Mouse (Mus musculus) midbrain, embryonic 16.5 days (tissue): ENCODE measurements around the gene Tmem60. TPM values are rescaled to one million over a fixed set of nuclear protein-coding genes. Genes with fewer than 3 reads are reported as not detected.

ENCODE experiments used
- ATAC-seq: fragments of 200-750 bp; cut with Nextera tagmentation; 2 replicates; pipeline ENCODE4 v1.8.0; 2017; ENCODE audit warnings: moderate TSS enrichment
- H3K27ac ChIP-seq: fragments of 300-500 bp; sonication (generic); 2 replicates; pipeline ENCODE4 v1.5.1; 2014; ENCODE audit warnings: mild to moderate bottlenecking, low read length, mixed read lengths
- H3K27me3 ChIP-seq: fragments of 300-500 bp; sonication (generic); 2 replicates; pipeline ENCODE4 v1.6.1; 2014; ENCODE audit warnings: low read depth, low read length, mixed read lengths; ENCODE audit not compliant: control insufficient read depth, insufficient read depth
- H3K36me3 ChIP-seq: fragments of 300-500 bp; sonication (generic); 2 replicates; pipeline ENCODE4 v1.6.1; 2014; ENCODE audit warnings: mild to moderate bottlenecking, low read length, moderate library complexity, mixed read lengths; ENCODE audit not compliant: control insufficient read depth, insufficient read depth
- H3K4me1 ChIP-seq: fragments of 300-500 bp; sonication (generic); 2 replicates; pipeline ENCODE4 v1.6.1; 2014; ENCODE audit warnings: mild to moderate bottlenecking, low read length, mixed read lengths; ENCODE audit not compliant: control insufficient read depth, insufficient read depth
- H3K4me2 ChIP-seq: fragments of 300-500 bp; sonication (generic); 2 replicates; pipeline ENCODE4 v1.6.1; 2014; ENCODE audit warnings: mild to moderate bottlenecking, low read length, mixed read lengths
- H3K4me3 ChIP-seq: fragments of 300-500 bp; sonication (generic); 2 replicates; pipeline ENCODE4 v1.5.1; 2014; ENCODE audit warnings: low read depth, mild to moderate bottlenecking, low read length, moderate library complexity, mixed read lengths
- H3K9ac ChIP-seq: fragments of 300-500 bp; sonication (generic); 2 replicates; pipeline ENCODE4 v1.6.1; 2014; ENCODE audit warnings: low read depth, low read length, mixed read lengths
- H3K9me3 ChIP-seq: fragments of 300-500 bp; sonication (generic); replicated peaks from 2 replicates; pipeline ENCODE4 v1.6.1; 2014; ENCODE audit warnings: mild to moderate bottlenecking, low read length, mixed read lengths; ENCODE audit not compliant: control insufficient read depth, poor library complexity, severe bottlenecking
- WGBS: fragments of 180-500 bp; shearing (Covaris S2); extraction: QIAGEN DNeasy Blood & Tissue Kit; methylation state at CpG from one replicate; pipeline ENCODE4 v1.1.7; 2014; 5-methylcytosine and 5-hydroxymethylcytosine counted together
- polyA plus RNA-seq: library from polyadenylated mRNA; unstranded; fragments of >200 nt; fragmentation: Nextera tagmentation; extraction: Ambion mirVana; gene quantifications from 2 replicates; pipeline ENCODE4 v1.2.1, GENCODE M21; 2015

Tmem60 gene
- polyA plus RNA-seq, 1 experiment from 2014 or later, result 61.4 TPM

DNA sequence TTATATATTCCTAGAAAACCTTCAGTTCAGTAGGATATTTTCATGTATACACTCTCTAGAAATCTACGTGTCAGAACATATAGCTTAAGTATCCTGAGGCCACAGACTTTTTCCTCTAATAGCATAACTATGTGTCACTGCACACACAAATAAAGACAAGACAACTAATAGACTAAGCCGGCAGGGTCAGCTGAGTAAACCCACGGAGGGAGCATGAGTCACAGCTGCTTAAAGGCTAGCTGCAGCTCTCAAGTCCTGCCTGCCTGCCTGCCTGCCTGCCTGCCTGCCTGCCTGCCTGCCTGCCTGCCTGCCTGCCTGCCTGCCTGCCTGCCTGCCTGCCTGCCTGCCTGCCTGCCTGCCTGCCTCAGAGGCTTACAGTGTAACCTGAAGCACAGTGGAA lies 43.5 kb downstream of the Tmem60 start:
- WGBS, result 79% methylated on average over 3 of the region's 3 CpGs
- H3K9me3 ChIP-seq, result no peaks in the 10 kb centered on the region
- H3K4me1 ChIP-seq, result no peaks in the 10 kb centered on the region
- H3K36me3 ChIP-seq, result no peaks in the 10 kb centered on the region
- no peaks in the 10 kb centered on the region for H3K27me3 ChIP-seq
- H3K27ac ChIP-seq, result no peak overlapping the region
- H3K4me2 ChIP-seq, result no peak overlapping the region
- H3K9ac ChIP-seq, result no peak overlapping the region
- no peak for ATAC-seq
- H3K4me3 ChIP-seq, result no peak overlapping the region

DNA sequence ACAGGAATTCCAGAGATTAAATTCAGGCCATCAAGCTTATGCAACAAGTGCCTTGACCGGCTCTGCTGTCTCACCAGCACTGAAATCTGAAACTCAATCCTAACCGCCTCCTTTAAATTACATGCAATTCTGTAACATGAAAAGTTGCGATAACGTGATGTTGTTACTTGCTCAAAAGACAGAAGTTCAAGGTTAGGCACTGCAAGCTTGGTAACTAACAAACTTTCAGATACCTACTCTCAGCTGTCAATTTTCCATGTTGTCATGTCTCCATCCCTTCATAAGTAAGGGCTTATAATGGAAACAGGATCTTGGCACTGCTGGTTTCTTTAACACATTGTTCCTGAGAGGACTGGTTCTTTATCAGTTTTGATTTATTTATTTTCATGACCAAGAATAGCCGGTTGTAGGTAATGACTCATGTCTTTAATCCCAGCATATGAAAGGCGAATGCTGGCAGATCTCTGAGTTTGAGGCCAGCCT lies 47.7 kb downstream of the Tmem60 start:
- H3K4me2 ChIP-seq, result no peak overlapping the region
- no peaks in the 10 kb centered on the region for H3K27me3 ChIP-seq
- ATAC-seq, result no peak
- no peak overlapping the region for H3K9ac ChIP-seq
- H3K36me3 ChIP-seq, result no peaks in the 10 kb centered on the region
- H3K4me3 ChIP-seq, result no peak overlapping the region
- H3K4me1 ChIP-seq, result no peaks in the 10 kb centered on the region
- H3K9me3 ChIP-seq, result no peaks in the 10 kb centered on the region
- H3K27ac ChIP-seq, result no peak overlapping the region
- whole genome bisulfite sequencing, result 89% methylated on average over 6 of the region's 6 CpGs

DNA sequence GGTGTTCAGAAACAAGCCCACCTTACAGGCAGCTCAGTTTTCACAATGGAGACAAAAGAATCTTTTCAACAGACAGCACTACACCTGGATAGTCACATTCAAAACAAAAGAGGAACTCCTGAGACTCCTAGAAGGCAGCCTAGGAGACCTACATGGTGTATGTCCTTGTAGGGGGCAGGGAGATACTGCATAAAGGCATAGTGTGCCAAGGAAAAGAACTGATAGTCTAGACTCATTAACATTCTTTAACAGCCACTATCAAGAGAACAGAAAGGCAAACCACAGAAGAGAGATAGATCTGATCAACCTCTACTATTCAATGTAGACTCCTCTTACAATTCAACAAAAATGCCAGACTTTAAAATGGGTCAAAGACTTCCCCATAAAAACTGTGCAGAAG lies 48.4 kb downstream of the Tmem60 start:
- Histone ChIP-seq H3K4me1 (no peaks in the 10 kb centered on the region), H3K36me3 (no peaks in the 10 kb centered on the region), H3K4me3 (no peak overlapping the region), H3K27me3 (no peaks in the 10 kb centered on the region), H3K27ac (no peak overlapping the region), H3K4me2 (no peak overlapping the region), H3K9me3 (no peaks in the 10 kb centered on the region), H3K9ac (no peak overlapping the region)
- ATAC-seq, result no peak

DNA sequence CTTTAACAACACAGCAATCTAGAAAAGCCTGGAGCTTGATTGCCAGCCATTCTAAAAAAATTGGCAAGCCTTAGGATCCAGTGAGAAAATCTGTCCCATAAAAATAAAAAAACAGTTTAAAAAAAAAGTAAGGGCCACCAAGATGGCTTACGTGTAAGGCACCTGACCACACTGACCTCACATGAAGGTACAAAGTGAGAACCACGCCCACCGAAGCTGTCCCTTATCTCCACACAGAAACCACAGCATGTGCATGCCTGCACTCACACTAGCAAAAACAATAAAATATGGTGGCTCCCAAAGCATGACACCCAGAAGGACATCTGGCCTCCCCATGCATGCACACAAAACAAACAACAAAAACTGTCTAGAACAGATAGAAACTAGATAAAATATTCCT lies 49.3 kb downstream of the Tmem60 start:
- 94% methylated on average over 3 of the region's 3 CpGs for WGBS
- Histone ChIP-seq H3K9ac (no peak overlapping the region), H3K27ac (no peak overlapping the region), H3K4me1 (no peaks in the 10 kb centered on the region), H3K4me3 (no peak overlapping the region), H3K36me3 (no peaks in the 10 kb centered on the region), H3K27me3 (no peaks in the 10 kb centered on the region), H3K4me2 (no peak overlapping the region), H3K9me3 (no peaks in the 10 kb centered on the region)
- no peak for ATAC-seq

DNA sequence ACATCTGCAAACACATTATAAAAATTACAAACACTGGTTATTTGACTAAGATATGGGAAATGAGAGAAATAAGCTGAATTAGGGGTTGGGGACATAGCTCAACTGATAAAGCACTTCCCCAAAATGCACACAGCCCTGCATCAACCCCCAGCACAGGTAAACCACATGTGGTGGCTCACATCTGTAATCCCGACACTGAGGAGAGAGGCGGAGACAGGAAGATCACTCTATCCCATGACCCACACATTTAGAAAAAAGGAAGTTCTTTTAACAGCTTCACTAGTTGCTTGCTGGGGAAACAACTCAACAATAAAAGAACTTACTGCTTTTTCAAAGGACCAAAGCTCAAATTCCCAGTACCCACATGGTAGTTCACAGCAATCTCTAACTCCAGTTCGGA lies 50.6 kb downstream of the Tmem60 start:
- no peak for ATAC-seq
- no peak overlapping the region for H3K4me3 ChIP-seq
- no peaks in the 10 kb centered on the region for H3K4me1 ChIP-seq
- no peaks in the 10 kb centered on the region for H3K27me3 ChIP-seq
- H3K9ac ChIP-seq, result no peak overlapping the region
- no peak overlapping the region for H3K4me2 ChIP-seq
- no peaks in the 10 kb centered on the region for H3K36me3 ChIP-seq
- no peak overlapping the region for H3K27ac ChIP-seq
- no peaks in the 10 kb centered on the region for H3K9me3 ChIP-seq
- WGBS, result 95% methylated on average over 3 of the region's 3 CpGs

DNA sequence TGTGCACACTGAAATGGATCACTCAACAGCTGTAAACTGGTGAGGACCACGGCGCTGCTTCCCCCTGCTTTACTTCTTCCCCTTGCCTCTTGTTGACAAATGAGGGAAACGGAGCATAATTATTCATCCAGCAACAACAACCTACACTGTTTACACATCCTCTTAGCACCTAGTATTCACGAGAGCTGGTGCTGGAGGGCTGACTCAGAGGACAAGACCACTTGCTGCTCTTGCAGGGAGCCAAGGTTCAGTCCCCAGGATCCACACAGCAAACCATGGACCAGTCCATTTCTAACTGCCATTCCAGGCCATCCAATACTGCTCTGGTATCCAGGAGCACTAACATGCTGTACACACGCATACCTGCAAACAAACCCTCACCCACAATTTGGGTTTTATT lies 53.9 kb downstream of the Tmem60 start:
- no peak overlapping the region for H3K9ac ChIP-seq
- H3K4me1 ChIP-seq, result no peaks in the 10 kb centered on the region
- 76% methylated on average over 5 of the region's 5 CpGs for WGBS
- no peaks in the 10 kb centered on the region for H3K36me3 ChIP-seq
- no peak overlapping the region for H3K27ac ChIP-seq
- H3K4me3 ChIP-seq, result no peak overlapping the region
- H3K4me2 ChIP-seq, result no peak overlapping the region
- ATAC-seq, result no peak; the same call in 1 of the 2 replicates
- no peaks in the 10 kb centered on the region for H3K27me3 ChIP-seq
- H3K9me3 ChIP-seq, result no peaks in the 10 kb centered on the region

Other genes with a start within 250 kb of the Tmem60 start
- gene Phtf2, start 67 bp upstream of the Tmem60 start, polyA plus RNA-seq, result 27.6 and 31.0 TPM in 2 replicates
- gene Rsbn1l, start 74.2 kb downstream of the Tmem60 start, polyA plus RNA-seq, result 4.3 and 4.9 TPM in 2 replicates
- gene Ptpn12, start 173.7 kb downstream of the Tmem60 start, polyA plus RNA-seq, result 22.5 and 23.5 TPM in 2 replicates